Mouse (Mus musculus) embryonic facial prominence, embryonic 10.5 days (tissue): ENCODE measurements at regions not wholly inside any gene's neighbourhood (a gene's known extent, or its start where the extent isn't known, plus 50 kb on each side); places are given as distances from the start of the nearest gene placed in this dataset.

Experiments used
- DNase-seq: peaks from one replicate; pipeline ENCODE4 v3.0.0-alpha.2; 2017; ENCODE audit warnings: low spot score
- H3K27ac ChIP-seq: fragments of 300-500 bp; sonication (generic); replicated peaks from 2 replicates; pipeline ENCODE4 v1.5.1; 2016; ENCODE audit warnings: mild to moderate bottlenecking
- H3K27me3 ChIP-seq: fragments of 300-500 bp; sonication (generic); replicated peaks from 2 replicates; pipeline ENCODE4 v1.6.1; 2016; ENCODE audit warnings: low read depth, mild to moderate bottlenecking; ENCODE audit not compliant: poor library complexity, severe bottlenecking
- H3K36me3 ChIP-seq: fragments of 300-500 bp; sonication (generic); replicated peaks from 2 replicates; pipeline ENCODE4 v1.6.1; 2016; ENCODE audit warnings: mild to moderate bottlenecking, moderate library complexity
- H3K4me1 ChIP-seq: fragments of 300-500 bp; sonication (generic); 2 replicates; pipeline ENCODE4 v1.6.1; 2016
- H3K4me3 ChIP-seq: fragments of 300-500 bp; sonication (generic); 2 replicates; pipeline ENCODE4 v1.5.1; 2016; ENCODE audit warnings: mild to moderate bottlenecking, moderate library complexity
- H3K9me3 ChIP-seq: fragments of 300-500 bp; sonication (generic); 2 replicates; pipeline ENCODE4 v1.6.1; 2016; ENCODE audit warnings: mild to moderate bottlenecking
- WGBS: fragments of 180-500 bp; shearing (Covaris S2); methylation state at CpG from one replicate; pipeline ENCODE4 v1.1.7; 2016; 5-methylcytosine and 5-hydroxymethylcytosine counted together

GRCm38 (mm10) chr16:29147766-29148165, 61.7 kb upstream of the Hrasls start:
- H3K36me3 ChIP-seq: no peaks in the 10 kb centered on the region
- 88% methylated on average over 1 of the region's 1 CpGs for WGBS
- no peaks in the 10 kb centered on the region for H3K9me3 ChIP-seq
- H3K4me1 ChIP-seq: no peaks in the 10 kb centered on the region
- no peak overlapping the region for H3K4me3 ChIP-seq
- H3K27ac ChIP-seq: no peak overlapping the region
- DNase-seq: no peak
- no peaks in the 10 kb centered on the region for H3K27me3 ChIP-seq

- Histone ChIP-seq H3K27ac (no peak overlapping the region), H3K4me3 (no peak overlapping the region), H3K4me1 (no peaks in the 10 kb centered on the region), H3K36me3 (no peaks in the 10 kb centered on the region), H3K9me3 (no peaks in the 10 kb centered on the region), H3K27me3 (no peaks in the 10 kb centered on the region)
- no peak for DNase-seq
- WGBS: 83% methylated on average over 4 of the region's 4 CpGs
These were observed 90.3 kb upstream of the Hrasls start for GRCm38 (mm10) chr16:29119217-29119616.

- Histone ChIP-seq H3K9me3 (no peaks in the 10 kb centered on the region), H3K4me1 (no peaks in the 10 kb centered on the region), H3K27me3 (no peaks in the 10 kb centered on the region), H3K36me3 (no peaks in the 10 kb centered on the region), H3K27ac (no peak overlapping the region), H3K4me3 (no peak overlapping the region)
- DNase-seq: no peak
- WGBS: 91% methylated on average over 4 of the region's 4 CpGs
These were observed 112.7 kb upstream of the Hrasls start for GRCm38 (mm10) chr16:29096791-29097190.

GRCm38 (mm10) chr16:29065961-29066360, 136.5 kb upstream of the Mb21d2 start:
- Histone ChIP-seq H3K36me3 (no peaks in the 10 kb centered on the region), H3K27ac (no peak overlapping the region), H3K27me3 (no peaks in the 10 kb centered on the region), H3K4me1 (no peaks in the 10 kb centered on the region; the same call in 1 of the 2 replicates), H3K9me3 (no peaks in the 10 kb centered on the region), H3K4me3 (no peak overlapping the region)
- 94% methylated on average over 3 of the region's 3 CpGs for WGBS
- no peak for DNase-seq

GRCm38 (mm10) chr16:29065097-29065785, 135.8 kb upstream of the Mb21d2 start:
- H3K4me1 ChIP-seq: peaks cover 6% of the 10 kb centered on the region
- H3K27ac ChIP-seq: no peak overlapping the region
- H3K36me3 ChIP-seq: no peaks in the 10 kb centered on the region
- no peak overlapping the region for H3K4me3 ChIP-seq
- no peak for DNase-seq
- no peaks in the 10 kb centered on the region for H3K27me3 ChIP-seq
- 90% methylated on average over 4 of the region's 4 CpGs for WGBS
- H3K9me3 ChIP-seq: no peaks in the 10 kb centered on the region

GRCm38 (mm10) chr16:29063377-29063776, 133.9 kb upstream of the Mb21d2 start:
- Histone ChIP-seq H3K36me3 (no peaks in the 10 kb centered on the region), H3K27ac (no peak overlapping the region), H3K4me1 (peaks cover 11% of the 10 kb centered on the region), H3K4me3 (no peak overlapping the region), H3K27me3 (no peaks in the 10 kb centered on the region), H3K9me3 (no peaks in the 10 kb centered on the region)
- no peak for DNase-seq

GRCm38 (mm10) chr16:29057076-29057475, 127.6 kb upstream of the Mb21d2 start:
- H3K9me3 ChIP-seq: no peaks in the 10 kb centered on the region
- 84% methylated on average over 5 of the region's 5 CpGs for WGBS
- H3K27me3 ChIP-seq: no peaks in the 10 kb centered on the region
- H3K4me1 ChIP-seq: peaks cover 15% of the 10 kb centered on the region
- no peaks in the 10 kb centered on the region for H3K36me3 ChIP-seq
- DNase-seq: no peak
- H3K4me3 ChIP-seq: no peak overlapping the region
- H3K27ac ChIP-seq: no peak overlapping the region

GRCm38 (mm10) chr16:29054423-29054822, 125.0 kb upstream of the Mb21d2 start:
- 9% methylated on average over 8 of the region's 8 CpGs for WGBS

GRCm38 (mm10) chr16:29046453-29046993, 117.0 kb upstream of the Mb21d2 start:
- Histone ChIP-seq H3K9me3 (no peaks in the 10 kb centered on the region), H3K27ac (no peak overlapping the region), H3K27me3 (no peaks in the 10 kb centered on the region), H3K36me3 (no peaks in the 10 kb centered on the region), H3K4me1 (no peaks in the 10 kb centered on the region), H3K4me3 (no peak overlapping the region)
- DNase-seq: no peak
- WGBS: 92% methylated on average over 6 of the region's 6 CpGs

More at GRCm38 (mm10) chr16:29054423-29054822, 125.0 kb upstream of the Mb21d2 start:
- Histone ChIP-seq H3K27ac (no peak overlapping the region), H3K27me3 (no peaks in the 10 kb centered on the region), H3K9me3 (no peaks in the 10 kb centered on the region), H3K36me3 (no peaks in the 10 kb centered on the region), H3K4me3 (peak overlapping the region; percentile 26; the same call in 1 of the 2 replicates), H3K4me1 (peaks cover 7% of the 10 kb centered on the region; the same call in 1 of the 2 replicates)
- DNase-seq: peak; percentile 40

GRCm38 (mm10) chr16:29035523-29035922, 106.0 kb upstream of the Mb21d2 start:
- no peak overlapping the region for H3K27ac ChIP-seq
- no peaks in the 10 kb centered on the region for H3K27me3 ChIP-seq
- no peaks in the 10 kb centered on the region for H3K9me3 ChIP-seq
- H3K4me3 ChIP-seq: no peak overlapping the region
- no peaks in the 10 kb centered on the region for H3K36me3 ChIP-seq
- H3K4me1 ChIP-seq: 0 out of 2 replicates have a peak, but pooled peaks cover 5% of the 10 kb centered on the region
- no peak for DNase-seq
- 87% methylated on average over 5 of the region's 5 CpGs for WGBS

GRCm38 (mm10) chr16:29034053-29034794, 104.8 kb upstream of the Mb21d2 start:
- H3K4me1 ChIP-seq: 0 out of 2 replicates have a peak, but pooled peaks cover 5% of the 10 kb centered on the region
- no peaks in the 10 kb centered on the region for H3K9me3 ChIP-seq
- no peak overlapping the region for H3K4me3 ChIP-seq
- peak; percentile 13 for DNase-seq
- no peaks in the 10 kb centered on the region for H3K27me3 ChIP-seq
- H3K36me3 ChIP-seq: no peaks in the 10 kb centered on the region
- 57% methylated on average over 16 of the region's 16 CpGs for WGBS
- H3K27ac ChIP-seq: no peak overlapping the region; the same call in 1 of the 2 replicates

- Histone ChIP-seq H3K4me3 (no peak overlapping the region), H3K9me3 (no peaks in the 10 kb centered on the region), H3K36me3 (no peaks in the 10 kb centered on the region), H3K4me1 (0 out of 2 replicates have a peak, but pooled peaks cover 5% of the 10 kb centered on the region), H3K27ac (no peak overlapping the region), H3K27me3 (no peaks in the 10 kb centered on the region)
- no peak for DNase-seq
- 79% methylated on average over 5 of the region's 5 CpGs for WGBS
These were observed 103.9 kb upstream of the Mb21d2 start for GRCm38 (mm10) chr16:29033357-29033756.

- 0 out of 2 replicates have a peak, but pooled peaks cover 2% of the 10 kb centered on the region for H3K4me1 ChIP-seq
- no peak for DNase-seq
- no peak overlapping the region for H3K27ac ChIP-seq
- H3K9me3 ChIP-seq: no peaks in the 10 kb centered on the region
- H3K36me3 ChIP-seq: no peaks in the 10 kb centered on the region
- no peak overlapping the region for H3K4me3 ChIP-seq
- no peaks in the 10 kb centered on the region for H3K27me3 ChIP-seq
- 95% methylated on average over 11 of the region's 11 CpGs for WGBS
These were observed 98.4 kb upstream of the Mb21d2 start for GRCm38 (mm10) chr16:29027856-29028255.
